Mouse (Mus musculus) neural tube, embryonic 15.5 days (tissue): ENCODE data around the gene Tgfbrap1. TPM values are rescaled to one million over a fixed set of nuclear protein-coding genes. Genes with fewer than 3 reads are reported as not detected.
"Not testable (repeated sequence)": the region's sequence is repeated elsewhere in the genome, so short reads cannot be mapped to it uniquely, and the experiment has no call there.

Experiments
- ATAC-seq: fragments of 200-750 bp; cut with Nextera tagmentation; 2 replicates; pipeline ENCODE4 v1.8.0; 2017; ENCODE audit warnings: mild to moderate bottlenecking, moderate TSS enrichment, moderate library complexity; ENCODE audit not compliant: low FRiP score
- H3K27ac ChIP-seq: fragments of 300-500 bp; sonication (generic); replicated peaks from 2 replicates; pipeline ENCODE4 v1.5.1; 2015; ENCODE audit warnings: mild to moderate bottlenecking, inconsistent platforms
- H3K27me3 ChIP-seq: fragments of 300-500 bp; sonication (generic); replicated peaks from 2 replicates; pipeline ENCODE4 v1.6.1; 2015; ENCODE audit warnings: inconsistent platforms
- H3K36me3 ChIP-seq: fragments of 300-500 bp; sonication (generic); 2 replicates; pipeline ENCODE4 v1.6.1; 2015; ENCODE audit warnings: inconsistent platforms
- H3K4me1 ChIP-seq: fragments of 300-500 bp; sonication (generic); 2 replicates; pipeline ENCODE4 v1.6.1; 2015; ENCODE audit warnings: inconsistent platforms
- H3K4me2 ChIP-seq: fragments of 300-500 bp; sonication (generic); 2 replicates; pipeline ENCODE4 v1.6.1; 2015; ENCODE audit warnings: inconsistent platforms, mild to moderate bottlenecking, moderate library complexity
- H3K4me3 ChIP-seq: fragments of 300-500 bp; sonication (generic); replicated peaks from 2 replicates; pipeline ENCODE4 v1.5.1; 2015; ENCODE audit warnings: mild to moderate bottlenecking, inconsistent platforms
- H3K9ac ChIP-seq: fragments of 300-500 bp; sonication (generic); replicated peaks from 2 replicates; pipeline ENCODE4 v1.6.1; 2015; ENCODE audit warnings: mild to moderate bottlenecking, inconsistent platforms
- H3K9me3 ChIP-seq: fragments of 300-500 bp; sonication (generic); replicated peaks from 2 replicates; pipeline ENCODE4 v1.6.1; 2016; ENCODE audit warnings: inconsistent platforms
- WGBS: fragments of 180-500 bp; shearing (Covaris S2); methylation state at CpG from one replicate; pipeline ENCODE4 v1.1.7; 2015; ENCODE audit warnings: mixed read lengths; 5-methylcytosine and 5-hydroxymethylcytosine counted together
- polyA plus RNA-seq: library from polyadenylated mRNA; unstranded; fragments of >200 nt; fragmentation: Nextera tagmentation; extraction: Ambion mirVana; gene quantifications from 2 replicates; pipeline ENCODE4 v1.2.1, GENCODE M21; 2015

Gene Tgfbrap1
- polyA plus RNA-seq, 1 experiment from 2014 or later, result 13.2 TPM

DNA sequence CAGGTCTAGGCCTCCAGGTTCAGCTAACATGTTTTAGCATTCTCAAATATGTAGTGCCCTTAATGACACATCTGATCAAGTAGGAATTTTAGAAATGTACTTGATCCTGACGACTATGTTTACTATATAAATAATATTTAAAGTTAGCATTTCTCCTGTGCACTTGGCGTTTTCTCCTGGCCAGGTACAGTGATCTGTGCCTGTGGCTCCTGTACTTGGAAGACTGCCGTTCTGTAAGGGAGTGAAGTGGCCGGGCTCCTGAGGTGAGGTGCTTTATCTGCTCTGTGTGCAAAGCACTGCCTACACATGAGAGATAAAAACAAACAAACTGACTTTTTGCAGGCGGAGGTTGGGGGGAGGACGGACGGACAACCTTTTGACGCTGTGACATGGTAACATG is 31.9 kb downstream of the Tgfbrap1 start:
- H3K4me3 ChIP-seq, result no peak overlapping the region
- no peak overlapping the region for H3K27ac ChIP-seq
- no peaks in the 10 kb centered on the region for H3K9me3 ChIP-seq
- 94% methylated on average over 8 of the region's 8 CpGs for WGBS
- H3K36me3 ChIP-seq, result peaks cover 35% of the 10 kb centered on the region
- no peaks in the 10 kb centered on the region for H3K4me1 ChIP-seq
- H3K4me2 ChIP-seq, result no peak overlapping the region
- H3K27me3 ChIP-seq, result no peaks in the 10 kb centered on the region
- no peak overlapping the region for H3K9ac ChIP-seq
- no peak for ATAC-seq

DNA sequence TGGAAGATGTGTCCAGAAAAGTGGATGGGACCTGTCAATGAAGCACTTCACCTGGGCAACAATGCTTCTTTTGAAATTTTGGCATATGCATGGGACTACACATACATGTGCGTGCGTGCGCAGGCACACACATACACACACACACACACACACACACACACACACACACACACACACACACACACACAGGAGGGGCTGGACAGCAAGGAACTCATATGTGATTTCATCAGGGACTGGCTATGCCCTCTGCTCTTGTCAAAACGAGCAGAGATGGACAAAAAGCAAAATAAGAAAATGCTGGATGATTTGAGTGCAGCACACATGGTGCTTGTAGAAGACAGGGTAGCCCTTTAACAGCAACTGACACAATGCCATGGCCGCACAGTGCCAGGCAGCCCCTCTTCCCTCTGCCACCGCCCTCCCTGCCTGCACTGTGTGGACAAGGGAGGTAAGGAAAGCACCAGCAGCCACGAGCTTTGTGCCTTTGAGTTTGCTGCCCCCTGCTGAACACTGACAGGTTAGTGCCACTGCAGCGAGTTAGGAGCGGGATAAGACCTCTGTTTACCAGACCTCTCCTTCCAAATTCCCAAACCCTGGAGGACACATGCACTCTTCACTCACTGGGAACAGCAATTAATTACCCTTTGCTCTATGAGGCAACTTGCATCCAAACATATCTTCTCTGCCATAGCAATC is 32.7 kb downstream of the Tgfbrap1 start:
- no peak overlapping the region for H3K27ac ChIP-seq
- no peaks in the 10 kb centered on the region for H3K9me3 ChIP-seq
- H3K4me2 ChIP-seq, result no peak overlapping the region
- no peaks in the 10 kb centered on the region for H3K4me1 ChIP-seq
- peaks cover 34% of the 10 kb centered on the region for H3K36me3 ChIP-seq
- H3K27me3 ChIP-seq, result no peaks in the 10 kb centered on the region
- WGBS, result 52% methylated on average over 9 of the region's 9 CpGs
- H3K4me3 ChIP-seq, result no peak overlapping the region
- ATAC-seq, result peak; percentile 93
- no peak overlapping the region for H3K9ac ChIP-seq

- Histone ChIP-seq H3K36me3 (peaks cover 80% of the 10 kb centered on the region), H3K4me3 (no peak overlapping the region), H3K9ac (no peak overlapping the region), H3K4me1 (no peaks in the 10 kb centered on the region), H3K9me3 (no peaks in the 10 kb centered on the region), H3K27me3 (no peaks in the 10 kb centered on the region), H3K4me2 (no peak overlapping the region), H3K27ac (no peak overlapping the region)
- 0 out of 2 replicates have a peak, but pooled peaks have one; percentile 32 for ATAC-seq
- 95% methylated on average over 5 of the region's 5 CpGs for WGBS
Measured at GRCm38 (mm10) chr1:43051903-43052302, 46.5 kb downstream of the Tgfbrap1 start.

GRCm38 (mm10) chr1:43047811-43048210 is 50.6 kb downstream of the Tgfbrap1 start:
- 68% methylated on average over 10 of the region's 10 CpGs for WGBS
- Histone ChIP-seq H3K9ac (no peak overlapping the region), H3K27me3 (no peaks in the 10 kb centered on the region), H3K36me3 (peaks cover 45% of the 10 kb centered on the region), H3K9me3 (no peaks in the 10 kb centered on the region), H3K27ac (no peak overlapping the region), H3K4me3 (no peak overlapping the region), H3K4me2 (no peak overlapping the region), H3K4me1 (peaks cover 13% of the 10 kb centered on the region)
- no peak for ATAC-seq

DNA sequence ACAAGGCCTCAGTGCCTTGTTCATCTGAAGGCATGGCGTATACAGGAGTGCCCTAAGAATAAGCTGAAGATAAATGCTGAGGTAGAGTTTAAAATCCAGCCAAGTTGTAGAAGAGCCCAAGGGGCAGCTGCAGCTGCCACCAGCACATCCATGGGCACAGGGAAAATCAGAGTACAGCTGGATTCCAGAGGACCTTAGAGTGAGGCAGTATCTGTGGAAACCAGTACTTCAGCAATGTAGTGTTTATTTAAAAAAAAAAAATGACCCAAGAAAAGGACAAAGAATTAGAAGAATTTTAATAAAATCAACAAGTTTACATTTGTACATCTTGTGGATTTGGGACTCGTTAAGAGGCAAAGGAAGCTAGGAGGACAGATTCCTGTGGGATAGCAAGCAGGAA is 51.4 kb downstream of the Tgfbrap1 start:
- Histone ChIP-seq H3K4me1 (peaks cover 17% of the 10 kb centered on the region), H3K27me3 (no peaks in the 10 kb centered on the region), H3K4me2 (no peak overlapping the region), H3K9me3 (no peaks in the 10 kb centered on the region), H3K27ac (no peak overlapping the region), H3K4me3 (no peak overlapping the region), H3K9ac (no peak overlapping the region), H3K36me3 (peaks cover 39% of the 10 kb centered on the region)
- ATAC-seq, result no peak
- 87% methylated on average over 2 of the region's 2 CpGs for WGBS

DNA sequence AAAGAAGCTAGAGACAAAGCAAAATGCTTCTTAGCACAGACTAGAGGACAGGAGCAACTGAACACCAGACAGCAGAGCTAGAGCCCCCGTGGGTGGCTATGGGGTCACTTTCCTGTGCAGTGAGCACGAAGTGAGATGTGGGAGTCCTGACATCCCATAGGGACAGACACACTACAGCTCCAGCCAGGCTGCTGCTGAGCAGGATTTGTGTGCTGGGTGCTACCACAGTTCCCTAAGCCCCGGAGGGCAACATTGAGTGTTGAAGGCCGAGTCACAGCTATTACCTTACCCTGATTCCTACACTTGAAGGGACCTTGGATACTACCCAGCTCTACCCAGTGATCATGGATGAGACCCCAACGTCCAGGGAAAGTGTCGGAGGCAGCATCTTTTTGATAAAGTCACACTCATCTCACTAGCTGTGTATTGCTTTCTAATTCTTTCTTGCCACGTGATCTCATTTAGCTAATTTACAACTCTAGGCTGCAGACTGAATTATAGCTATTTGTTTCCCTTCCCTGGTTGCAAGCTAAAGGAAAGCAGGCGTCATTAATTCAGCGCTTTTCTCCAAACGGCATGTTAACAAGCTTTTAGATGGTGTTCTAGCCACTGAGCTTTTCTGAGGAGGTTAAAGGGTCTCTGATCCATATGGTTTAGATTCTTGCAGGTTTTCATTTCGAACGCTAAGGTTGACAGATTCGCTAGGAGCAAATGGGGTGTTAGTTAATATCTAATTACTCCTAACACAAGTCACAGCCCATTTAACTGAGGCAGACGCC is 53.0 kb downstream of the Tgfbrap1 start:
- 38% methylated on average over 14 of the region's 14 CpGs for WGBS
- Histone ChIP-seq H3K4me1 (peaks cover 31% of the 10 kb centered on the region), H3K4me2 (no peak overlapping the region), H3K27ac (0 out of 2 replicates have a peak overlapping the region, but pooled peaks have one; percentile 24), H3K27me3 (no peaks in the 10 kb centered on the region), H3K36me3 (peaks cover 24% of the 10 kb centered on the region), H3K9ac (no peak overlapping the region), H3K9me3 (no peaks in the 10 kb centered on the region), H3K4me3 (no peak overlapping the region)
- peak; percentile 50; the same call in 1 of the 2 replicates for ATAC-seq

DNA sequence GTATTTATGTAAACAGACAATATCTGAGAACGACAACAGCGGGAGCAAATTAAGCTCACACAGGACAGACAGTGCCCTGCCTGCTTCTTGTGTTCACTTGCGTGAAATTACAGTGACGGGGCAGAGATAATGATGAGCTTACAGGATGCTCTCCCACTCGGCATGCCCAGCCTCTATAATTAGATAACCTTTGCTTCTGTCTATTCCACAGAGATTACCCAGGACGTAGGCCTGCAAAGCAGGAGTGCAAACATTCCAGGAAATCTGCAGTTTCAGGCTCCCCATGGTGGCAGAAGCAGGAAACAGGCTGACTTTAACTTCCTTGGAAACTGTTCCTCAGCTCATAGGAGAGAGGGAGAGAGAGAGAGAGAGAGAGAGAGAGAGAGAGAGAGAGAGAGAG is 56.2 kb downstream of the Tgfbrap1 start:
- Histone ChIP-seq H3K9me3 (no peaks in the 10 kb centered on the region), H3K4me2 (no peak overlapping the region), H3K36me3 (no peaks in the 10 kb centered on the region), H3K9ac (no peak overlapping the region), H3K4me3 (no peak overlapping the region), H3K27ac (0 out of 2 replicates have a peak overlapping the region, but pooled peaks have one; percentile 5), H3K27me3 (no peaks in the 10 kb centered on the region), H3K4me1 (peaks cover 31% of the 10 kb centered on the region)
- 0 out of 2 replicates have a peak, but pooled peaks have one; percentile 23 for ATAC-seq
- WGBS, result 42% methylated on average over 6 of the region's 6 CpGs

DNA sequence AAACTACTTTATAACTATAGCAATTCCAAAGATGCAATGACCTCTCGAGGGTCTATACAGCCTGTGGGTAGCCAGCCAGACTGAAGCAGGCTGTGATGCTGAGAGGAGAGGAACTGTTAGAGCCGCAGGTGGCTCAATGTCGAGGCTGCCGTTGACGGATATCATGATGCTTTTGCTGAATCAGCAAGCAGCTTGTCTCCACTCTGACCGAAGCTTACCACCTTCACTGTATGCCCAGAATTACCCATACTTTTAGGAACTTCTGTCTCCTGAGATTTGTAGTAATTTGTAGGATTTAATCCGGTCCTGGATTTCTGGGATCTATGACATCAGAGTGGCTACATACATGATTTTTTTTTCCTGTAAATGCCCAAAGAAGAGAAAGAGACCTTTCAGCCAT is 62.4 kb downstream of the Tgfbrap1 start:
- Histone ChIP-seq H3K27ac (no peak overlapping the region), H3K9ac (no peak overlapping the region), H3K4me3 (no peak overlapping the region), H3K27me3 (no peaks in the 10 kb centered on the region), H3K36me3 (peaks cover 13% of the 10 kb centered on the region), H3K4me1 (peaks cover 5% of the 10 kb centered on the region), H3K9me3 (no peaks in the 10 kb centered on the region), H3K4me2 (no peak overlapping the region)
- 87% methylated on average over 7 of the region's 7 CpGs for WGBS
- no peak for ATAC-seq

DNA sequence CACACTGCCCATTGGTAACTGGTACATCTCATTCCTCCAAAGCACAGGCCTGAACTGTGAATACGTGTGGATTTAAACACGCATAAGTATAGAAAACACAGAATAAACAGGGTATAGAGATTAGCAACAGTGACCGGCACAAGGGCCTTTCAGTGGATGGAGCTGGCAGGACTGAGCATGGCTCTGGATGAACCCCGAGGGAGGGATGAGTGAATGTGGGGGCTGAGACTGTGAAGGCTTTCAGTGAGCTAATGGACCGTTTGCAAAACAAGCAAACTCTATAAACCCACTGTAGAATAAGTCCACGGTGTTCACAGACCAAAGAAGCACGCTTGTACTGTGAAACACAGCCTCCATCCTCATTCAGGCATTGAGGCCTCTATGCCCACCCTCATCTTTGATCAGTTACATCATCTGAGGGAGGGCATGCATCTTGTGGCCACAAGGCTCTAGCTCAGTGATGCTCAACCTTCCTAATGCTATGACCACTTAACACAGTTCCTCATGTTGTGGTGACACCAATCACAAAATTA is 83.2 kb downstream of the Tgfbrap1 start:
- H3K4me2 ChIP-seq, H3K27ac ChIP-seq, H3K9me3 ChIP-seq, ATAC-seq, H3K4me3 ChIP-seq, H3K36me3 ChIP-seq, H3K4me1 ChIP-seq, H3K9ac ChIP-seq, H3K27me3 ChIP-seq: not testable (repeated sequence)
- WGBS, result 92% methylated on average over 7 of the region's 7 CpGs

- Histone ChIP-seq H3K4me1 (no peaks in the 10 kb centered on the region), H3K4me3 (no peak overlapping the region), H3K9me3 (no peaks in the 10 kb centered on the region), H3K36me3 (no peaks in the 10 kb centered on the region), H3K27me3 (no peaks in the 10 kb centered on the region), H3K4me2 (no peak overlapping the region), H3K27ac (no peak overlapping the region), H3K9ac (no peak overlapping the region)
- ATAC-seq, result no peak
- WGBS, result 95% methylated on average over 4 of the region's 4 CpGs
Measured at GRCm38 (mm10) chr1:43010461-43010860, 88.0 kb downstream of the Tgfbrap1 start.

DNA sequence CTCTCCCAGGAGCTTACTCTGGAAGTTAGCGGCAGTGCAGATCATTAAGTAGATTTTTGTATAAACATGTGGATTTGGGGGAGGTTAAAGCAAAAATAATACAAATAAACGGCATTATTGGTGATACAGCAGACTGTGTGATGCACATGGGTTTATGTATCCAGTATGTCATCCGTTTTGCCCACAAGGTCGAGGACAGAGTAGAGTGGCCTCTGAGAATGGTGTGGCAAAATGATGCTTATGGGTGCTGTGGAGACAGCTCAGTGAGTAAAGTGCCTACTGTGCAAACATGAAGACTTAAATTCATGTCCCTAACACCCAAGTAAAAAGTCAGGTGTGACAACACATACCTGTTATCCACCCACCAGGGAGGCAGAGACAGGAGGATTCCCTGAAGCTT is 91.9 kb downstream of the Tgfbrap1 start:
- no peaks in the 10 kb centered on the region for H3K4me1 ChIP-seq
- no peak overlapping the region for H3K4me3 ChIP-seq
- H3K9me3 ChIP-seq, result no peaks in the 10 kb centered on the region
- H3K27me3 ChIP-seq, result no peaks in the 10 kb centered on the region
- WGBS, result 85% methylated on average over 4 of the region's 4 CpGs
- H3K9ac ChIP-seq, result no peak overlapping the region
- H3K27ac ChIP-seq, result no peak overlapping the region
- no peak for ATAC-seq
- no peaks in the 10 kb centered on the region for H3K36me3 ChIP-seq
- H3K4me2 ChIP-seq, result 0 out of 2 replicates have a peak overlapping the region, but pooled peaks have one; percentile 32
